Comparison of ENCODE assay signal across 25 mouse cellular contexts in genomic region chr1:131583598-131583997, GRCm38 (mm10). TPM values are rescaled to one million over a fixed set of nuclear protein-coding genes. Genes with fewer than 3 reads are reported as not detected.
"Had no signal": no experiment of that assay in that cellular context is flagged by ENCODE, and none has a peak within 500 bp of the region (broad histone marks: within the 10 kb centered on the region; RNA-seq: fewer than 3 reads in every experiment).

No protein-coding gene starts in this region.

- H3K27me3 ChIP-seq: lung, embryonic 15.5 days; midbrain, embryonic 13.5 days; midbrain, embryonic 15.5 days; neural tube, embryonic 12.5 days; stomach, embryonic 15.5 days had no signal

- H3K4me1 ChIP-seq: megakaryocyte, embryonic 14.5 days; midbrain, embryonic 15.5 days; neural tube, embryonic 12.5 days; stomach, embryonic 15.5 days had no signal

- DNase-seq: lung, adult 2 months; lung, postnatal 14 days; lung, postnatal 36 days; right cerebral cortex, postnatal 14 days; thymus, adult 2 months; thymus, postnatal 25 days; thymus, postnatal 4 days had no signal

- H3K36me3 ChIP-seq: lung, embryonic 15.5 days; midbrain, embryonic 13.5 days; midbrain, embryonic 15.5 days; neural tube, embryonic 12.5 days; stomach, embryonic 15.5 days had no signal

- H3K27ac ChIP-seq: lung, embryonic 15.5 days; macrophage; midbrain, embryonic 13.5 days; midbrain, embryonic 15.5 days; neural tube, embryonic 12.5 days; stomach, embryonic 15.5 days; stomach, postnatal 0 days had no signal

- H3K4me2 ChIP-seq: lung, embryonic 15.5 days; midbrain, embryonic 11.5 days; midbrain, embryonic 13.5 days; midbrain, embryonic 15.5 days; neural tube, embryonic 12.5 days; stomach, embryonic 15.5 days had no signal

- H3K9me3 ChIP-seq: lung, embryonic 15.5 days; megakaryocyte, embryonic 14.5 days; midbrain, embryonic 13.5 days; midbrain, embryonic 15.5 days; neural tube, embryonic 12.5 days; stomach, embryonic 15.5 days had no signal

- H3K4me3 ChIP-seq: lung, embryonic 15.5 days; megakaryocyte, embryonic 14.5 days; midbrain, embryonic 13.5 days; midbrain, embryonic 15.5 days; neural tube, embryonic 12.5 days; stomach, embryonic 15.5 days had no signal

- ATAC-seq: lung, postnatal 0 days; midbrain, embryonic 13.5 days; midbrain, embryonic 15.5 days had no signal

- H3K9ac ChIP-seq: lung, embryonic 15.5 days; midbrain, embryonic 13.5 days; midbrain, embryonic 15.5 days; neural tube, embryonic 12.5 days; stomach, embryonic 15.5 days had no signal

RNA-seq across cellular contexts. Expression of gene Avpr1b, which starts 15.4 kb away (rescaled TPM):
- total RNA-seq: megakaryocyte progenitor cell, adult 5-6 weeks; midbrain, postnatal 0 days; monocyte, adult 5-6 weeks; neutrophil, adult 5-6 weeks had no signal
- polyA plus RNA-seq: lung, adult 2 months; lung, embryonic 15.5 days; lung, postnatal 0 days; macrophage; midbrain, embryonic 11.5 days; midbrain, embryonic 13.5 days; midbrain, embryonic 15.5 days; midbrain, postnatal 0 days; neural tube, embryonic 12.5 days; neural tube, embryonic 14.5 days; spleen, adult 2 months; stomach, embryonic 15.5 days; testis, adult 2 months; thymus, adult 2 months; urinary bladder, adult 2 months had no signal

RNA-seq across cellular contexts. Expression of gene Ctse, which starts 54.5 kb away (rescaled TPM):
- polyA plus RNA-seq: midbrain, embryonic 13.5 days; neural tube, embryonic 14.5 days had no signal
